Mouse (Mus musculus): ENCODE measurements at regions not wholly inside any gene's neighbourhood (a gene's known extent, or its start where the extent isn't known, plus 50 kb on each side); places are given as distances from the start of the nearest gene placed in this dataset.

- WGBS = 80% methylated on average over 7 of the region's 7 CpGs
- Histone ChIP-seq H3K4me1 (ENCODE audit: control insufficient read depth, insufficient read depth, low read length) (no peaks in the 10 kb centered on the region; the same call in 1 of the 2 replicates), H3K4me3 (replicated peaks; ENCODE audit: control insufficient read depth, low read depth, low read length) (no peak overlapping the region), H3K27ac (ENCODE audit: control insufficient read depth, insufficient read depth, low read depth, low read length, poor library complexity) (no peak overlapping the region)
- no peak for TF ChIP-seq CTCF (IDR thresholded peaks at IDR 0.05; ENCODE audit: control insufficient read depth, insufficient read depth, low read length)
- no peak for TF ChIP-seq POLR2A (IDR thresholded peaks at IDR 0.05; ENCODE audit: borderline replicate concordance, control insufficient read depth, low read depth, low read length)
Observed at GRCm38 (mm10) chr16:12766846-12767245, 342.6 kb upstream of the Ercc4 start.

- no peaks in the 10 kb centered on the region; the same call in 1 of the 2 replicates for H3K4me1 ChIP-seq (ENCODE audit: control insufficient read depth, insufficient read depth, low read length)
- H3K4me3 ChIP-seq (replicated peaks; ENCODE audit: control insufficient read depth, low read depth, low read length) = no peak overlapping the region
- no peak for TF ChIP-seq POLR2A (IDR thresholded peaks at IDR 0.05; ENCODE audit: borderline replicate concordance, control insufficient read depth, low read depth, low read length)
- no peak overlapping the region for H3K27ac ChIP-seq (ENCODE audit: control insufficient read depth, insufficient read depth, low read depth, low read length, poor library complexity)
- 77% methylated on average over 2 of the region's 2 CpGs for WGBS
Observed at GRCm38 (mm10) chr16:12768161-12768895, 341.2 kb upstream of the Ercc4 start.

GRCm38 (mm10) chr16:12770482-12770881 lies 339.0 kb upstream of the Ercc4 start:
- WGBS = 74% methylated on average over 5 of the region's 5 CpGs
- Histone ChIP-seq H3K4me1 (ENCODE audit: control insufficient read depth, insufficient read depth, low read length) (no peaks in the 10 kb centered on the region), H3K27ac (ENCODE audit: control insufficient read depth, insufficient read depth, low read depth, low read length, poor library complexity) (no peak overlapping the region), H3K4me3 (replicated peaks; ENCODE audit: control insufficient read depth, low read depth, low read length) (no peak overlapping the region)
- TF ChIP-seq CTCF (IDR thresholded peaks at IDR 0.05; ENCODE audit: control insufficient read depth, insufficient read depth, low read length) = no peak
- no peak for TF ChIP-seq POLR2A (IDR thresholded peaks at IDR 0.05; ENCODE audit: borderline replicate concordance, control insufficient read depth, low read depth, low read length)

GRCm38 (mm10) chr16:12772535-12772934 lies 336.9 kb upstream of the Ercc4 start:
- no peak overlapping the region for H3K27ac ChIP-seq (ENCODE audit: control insufficient read depth, insufficient read depth, low read depth, low read length, poor library complexity)
- no peak overlapping the region for H3K4me3 ChIP-seq (replicated peaks; ENCODE audit: control insufficient read depth, low read depth, low read length)
- no peaks in the 10 kb centered on the region for H3K4me1 ChIP-seq (ENCODE audit: control insufficient read depth, insufficient read depth, low read length)
- no peak for TF ChIP-seq POLR2A (IDR thresholded peaks at IDR 0.05; ENCODE audit: borderline replicate concordance, control insufficient read depth, low read depth, low read length)
- no peak for TF ChIP-seq CTCF (IDR thresholded peaks at IDR 0.05; ENCODE audit: control insufficient read depth, insufficient read depth, low read length)
- WGBS = 76% methylated on average over 5 of the region's 5 CpGs

GRCm38 (mm10) chr16:12775876-12776275 lies 333.6 kb upstream of the Ercc4 start:
- Histone ChIP-seq H3K27ac (ENCODE audit: control insufficient read depth, insufficient read depth, low read depth, low read length, poor library complexity) (no peak overlapping the region), H3K4me1 (ENCODE audit: control insufficient read depth, insufficient read depth, low read length) (no peaks in the 10 kb centered on the region), H3K4me3 (replicated peaks; ENCODE audit: control insufficient read depth, low read depth, low read length) (no peak overlapping the region)
- TF ChIP-seq POLR2A (IDR thresholded peaks at IDR 0.05; ENCODE audit: borderline replicate concordance, control insufficient read depth, low read depth, low read length) (no peak), CTCF (IDR thresholded peaks at IDR 0.05; ENCODE audit: control insufficient read depth, insufficient read depth, low read length) (no peak)
- 50% methylated on average over 2 of the region's 2 CpGs for WGBS

GRCm38 (mm10) chr16:12779079-12779478 lies 330.4 kb upstream of the Ercc4 start:
- Histone ChIP-seq H3K4me3 (replicated peaks; ENCODE audit: control insufficient read depth, low read depth, low read length) (no peak overlapping the region), H3K27ac (ENCODE audit: control insufficient read depth, insufficient read depth, low read depth, low read length, poor library complexity) (no peak overlapping the region), H3K4me1 (ENCODE audit: control insufficient read depth, insufficient read depth, low read length) (no peaks in the 10 kb centered on the region)
- WGBS = 76% methylated on average over 3 of the region's 3 CpGs
- TF ChIP-seq CTCF (IDR thresholded peaks at IDR 0.05; ENCODE audit: control insufficient read depth, insufficient read depth, low read length) = no peak
- no peak for TF ChIP-seq POLR2A (IDR thresholded peaks at IDR 0.05; ENCODE audit: borderline replicate concordance, control insufficient read depth, low read depth, low read length)

GRCm38 (mm10) chr16:12780635-12781034 lies 328.8 kb upstream of the Ercc4 start:
- Histone ChIP-seq H3K27ac (ENCODE audit: control insufficient read depth, insufficient read depth, low read depth, low read length, poor library complexity) (no peak overlapping the region), H3K4me1 (ENCODE audit: control insufficient read depth, insufficient read depth, low read length) (no peaks in the 10 kb centered on the region), H3K4me3 (replicated peaks; ENCODE audit: control insufficient read depth, low read depth, low read length) (no peak overlapping the region)
- TF ChIP-seq POLR2A (IDR thresholded peaks at IDR 0.05; ENCODE audit: borderline replicate concordance, control insufficient read depth, low read depth, low read length) = no peak
- TF ChIP-seq CTCF (IDR thresholded peaks at IDR 0.05; ENCODE audit: control insufficient read depth, insufficient read depth, low read length) = no peak
- WGBS = 42% methylated on average over 3 of the region's 3 CpGs

- TF ChIP-seq POLR2A (IDR thresholded peaks at IDR 0.05; ENCODE audit: borderline replicate concordance, control insufficient read depth, low read depth, low read length) (no peak), CTCF (IDR thresholded peaks at IDR 0.05; ENCODE audit: control insufficient read depth, insufficient read depth, low read length) (no peak)
- Histone ChIP-seq H3K27ac (ENCODE audit: control insufficient read depth, insufficient read depth, low read depth, low read length, poor library complexity) (no peak overlapping the region), H3K4me3 (replicated peaks; ENCODE audit: control insufficient read depth, low read depth, low read length) (no peak overlapping the region), H3K4me1 (ENCODE audit: control insufficient read depth, insufficient read depth, low read length) (no peaks in the 10 kb centered on the region)
- 3% methylated on average over 1 of the region's 1 CpGs for WGBS
Observed at GRCm38 (mm10) chr16:12785828-12786227, 323.7 kb upstream of the Ercc4 start.

GRCm38 (mm10) chr16:12798523-12798922 lies 311.0 kb upstream of the Ercc4 start:
- 35% methylated on average over 2 of the region's 2 CpGs for whole genome bisulfite sequencing
- Histone ChIP-seq H3K4me1 (ENCODE audit: control insufficient read depth, insufficient read depth, low read length) (peaks cover 3% of the 10 kb centered on the region; the same call in 1 of the 2 replicates), H3K4me3 (replicated peaks; ENCODE audit: control insufficient read depth, low read depth, low read length) (no peak overlapping the region), H3K27ac (ENCODE audit: control insufficient read depth, insufficient read depth, low read depth, low read length, poor library complexity) (no peak overlapping the region)
- no peak for TF ChIP-seq POLR2A (IDR thresholded peaks at IDR 0.05; ENCODE audit: borderline replicate concordance, control insufficient read depth, low read depth, low read length)

All from bone marrow, adult 2 months (tissue).